Mouse (Mus musculus) right cerebral cortex, postnatal 4 days (tissue): Measurements from ENCODE around the gene Gm32802.
"Not testable (repeated sequence)": the region's sequence is repeated elsewhere in the genome, so short reads cannot be mapped to it uniquely, and the experiment has no call there.

Experiments
- DNase-seq: peaks from one replicate; pipeline ENCODE4 v3.0.0-alpha.2; 2022

Gm32802 gene

GRCm38 (mm10) chr10:118258388-118258787, at the start of gene Gm32802:
Gene Gm32802 (plus strand): TSS chr10:118258688.
- not testable (repeated sequence) for DNase-seq

GRCm38 (mm10) chr10:118215719-118216393, 42.6 kb upstream of the Gm32802 start:
- DNase-seq: not testable (repeated sequence)

- not testable (repeated sequence) for DNase-seq
These were observed 30.9 kb upstream of the Gm32802 start for GRCm38 (mm10) chr10:118227629-118228028.

GRCm38 (mm10) chr10:118232607-118233006, 25.9 kb upstream of the Gm32802 start:
- DNase-seq: not testable (repeated sequence)

GRCm38 (mm10) chr10:118240680-118241079, 17.8 kb upstream of the Gm32802 start, which contains the start of gene Gm32717:
Gene Gm32717 (minus strand): TSS chr10:118240780.
- not testable (repeated sequence) for DNase-seq

- not testable (repeated sequence) for DNase-seq
These were observed 9.4 kb upstream of the Gm32802 start for GRCm38 (mm10) chr10:118249006-118249595.

- peak; percentile 27 for DNase-seq
These were observed 7.6 kb upstream of the Gm32802 start for GRCm38 (mm10) chr10:118250852-118251295.

- not testable (repeated sequence) for DNase-seq
These were observed 10.3 kb downstream of the Gm32802 start for GRCm38 (mm10) chr10:118268812-118269211.

GRCm38 (mm10) chr10:118271416-118271815, 12.9 kb downstream of the Gm32802 start:
- DNase-seq: not testable (repeated sequence)

GRCm38 (mm10) chr10:118278069-118278468, 19.6 kb downstream of the Gm32802 start:
- not testable (repeated sequence) for DNase-seq

GRCm38 (mm10) chr10:118282565-118282964, 24.1 kb downstream of the Gm32802 start:
- not testable (repeated sequence) for DNase-seq

GRCm38 (mm10) chr10:118283016-118283415, 24.5 kb downstream of the Gm32802 start:
- not testable (repeated sequence) for DNase-seq

GRCm38 (mm10) chr10:118294938-118295337, 36.5 kb downstream of the Gm32802 start, which contains the start of gene Iltifb:
Gene Iltifb (minus strand): TSS chr10:118295038.
- no peak for DNase-seq

- DNase-seq: not testable (repeated sequence)
These were observed 43.6 kb downstream of the Gm32802 start for GRCm38 (mm10) chr10:118302133-118302532.
